Mouse (Mus musculus) liver, embryonic 14.5 days (tissue): Measurements from ENCODE around the gene Ripor3.

Experiments used
- CTCF ChIP-seq: IDR thresholded peaks from 2 replicates; pipeline ENCODE4 v1.5.1; 2016; ENCODE audit warnings: antibody characterized with exemption, low read depth, control low read depth
- EP300 ChIP-seq: IDR thresholded peaks from 2 replicates; pipeline ENCODE4 v1.6.1; 2016; ENCODE audit warnings: antibody characterized with exemption, low read depth

- TF ChIP-seq CTCF (no peak), EP300 (no peak)
Measured at GRCm38 (mm10) chr2:167978271-167978670, 32.1 kb downstream of the Ripor3 start.
